Mouse (Mus musculus): ENCODE measurements at regions not wholly inside any gene's neighbourhood (a gene's known extent, or its start where the extent isn't known, plus 50 kb on each side); places are given as distances from the start of the nearest gene placed in this dataset.

GRCm38 (mm10) chr17:51528161-51528560 lies 304.9 kb downstream of the Satb1 start:
- DNase-seq (ENCODE audit: low spot score) = no peak

- no peak for DNase-seq (ENCODE audit: low spot score)
Observed at GRCm38 (mm10) chr17:51526881-51527280, 306.2 kb downstream of the Satb1 start.

- no peak for DNase-seq (ENCODE audit: low spot score)
Observed at GRCm38 (mm10) chr17:51526464-51526863, 306.6 kb downstream of the Satb1 start.

GRCm38 (mm10) chr17:51526021-51526420 lies 307.1 kb downstream of the Satb1 start:
- DNase-seq (ENCODE audit: low spot score) = no peak

GRCm38 (mm10) chr17:51525219-51525618 lies 307.9 kb downstream of the Satb1 start:
- DNase-seq (ENCODE audit: low spot score) = no peak

GRCm38 (mm10) chr17:51511917-51512316 lies 321.2 kb downstream of the Satb1 start:
- no peak for DNase-seq (ENCODE audit: low spot score)

- DNase-seq (ENCODE audit: low spot score) = no peak
Observed at GRCm38 (mm10) chr17:51500751-51501150, 321.6 kb upstream of the Tbc1d5 start.

- DNase-seq (ENCODE audit: low spot score) = no peak
Observed at GRCm38 (mm10) chr17:51499541-51499940, 320.4 kb upstream of the Tbc1d5 start.

GRCm38 (mm10) chr17:51495038-51495437 lies 315.9 kb upstream of the Tbc1d5 start:
- no peak for DNase-seq (ENCODE audit: low spot score)

GRCm38 (mm10) chr17:51489386-51489785 lies 310.2 kb upstream of the Tbc1d5 start:
- DNase-seq (ENCODE audit: low spot score) = no peak

GRCm38 (mm10) chr17:51487918-51488445 lies 308.8 kb upstream of the Tbc1d5 start:
- DNase-seq (ENCODE audit: low spot score) = no peak

- DNase-seq (ENCODE audit: low spot score) = peak; percentile 43
Observed at GRCm38 (mm10) chr17:51477810-51478209, 298.7 kb upstream of the Tbc1d5 start.

- DNase-seq (ENCODE audit: low spot score) = no peak
Observed at GRCm38 (mm10) chr17:51477404-51477803, 298.3 kb upstream of the Tbc1d5 start.

GRCm38 (mm10) chr17:51462137-51462880 lies 283.2 kb upstream of the Tbc1d5 start:
- DNase-seq (ENCODE audit: low spot score) = no peak

- DNase-seq (ENCODE audit: low spot score) = no peak
Observed at GRCm38 (mm10) chr17:51461248-51461647, 282.1 kb upstream of the Tbc1d5 start.

GRCm38 (mm10) chr17:51459119-51459518 lies 280.0 kb upstream of the Tbc1d5 start:
- DNase-seq (ENCODE audit: low spot score) = no peak

- peak; percentile 47 for DNase-seq (ENCODE audit: low spot score)
Observed at GRCm38 (mm10) chr17:51415746-51416145, 236.6 kb upstream of the Tbc1d5 start.

GRCm38 (mm10) chr17:51414304-51414703 lies 235.2 kb upstream of the Tbc1d5 start:
- no peak for DNase-seq (ENCODE audit: low spot score)

- DNase-seq (ENCODE audit: low spot score) = no peak
Observed at GRCm38 (mm10) chr17:51413741-51414140, 234.6 kb upstream of the Tbc1d5 start.

- no peak for DNase-seq (ENCODE audit: low spot score)
Observed at GRCm38 (mm10) chr17:51411545-51412094, 232.5 kb upstream of the Tbc1d5 start.

GRCm38 (mm10) chr17:51408894-51409293 lies 229.7 kb upstream of the Tbc1d5 start:
- no peak for DNase-seq (ENCODE audit: low spot score)

GRCm38 (mm10) chr17:51408367-51408766 lies 229.2 kb upstream of the Tbc1d5 start:
- DNase-seq (ENCODE audit: low spot score) = no peak

- no peak for DNase-seq (ENCODE audit: low spot score)
Observed at GRCm38 (mm10) chr17:51407046-51407445, 227.9 kb upstream of the Tbc1d5 start.

- DNase-seq (ENCODE audit: low spot score) = no peak
Observed at GRCm38 (mm10) chr17:51405059-51405458, 225.9 kb upstream of the Tbc1d5 start.
